Mouse (Mus musculus) stomach, postnatal 0 days (tissue): ENCODE measurements around the gene Spon2.

Source experiments
- CTCF ChIP-seq: IDR thresholded peaks from 2 replicates; pipeline ENCODE4 v1.5.1; 2016; ENCODE audit warnings: antibody characterized with exemption, low read depth, mild to moderate bottlenecking, moderate library complexity
- EP300 ChIP-seq: optimal IDR thresholded peaks from 2 replicates; pipeline ENCODE3; 2016; ENCODE audit warnings: antibody characterized with exemption

DNA sequence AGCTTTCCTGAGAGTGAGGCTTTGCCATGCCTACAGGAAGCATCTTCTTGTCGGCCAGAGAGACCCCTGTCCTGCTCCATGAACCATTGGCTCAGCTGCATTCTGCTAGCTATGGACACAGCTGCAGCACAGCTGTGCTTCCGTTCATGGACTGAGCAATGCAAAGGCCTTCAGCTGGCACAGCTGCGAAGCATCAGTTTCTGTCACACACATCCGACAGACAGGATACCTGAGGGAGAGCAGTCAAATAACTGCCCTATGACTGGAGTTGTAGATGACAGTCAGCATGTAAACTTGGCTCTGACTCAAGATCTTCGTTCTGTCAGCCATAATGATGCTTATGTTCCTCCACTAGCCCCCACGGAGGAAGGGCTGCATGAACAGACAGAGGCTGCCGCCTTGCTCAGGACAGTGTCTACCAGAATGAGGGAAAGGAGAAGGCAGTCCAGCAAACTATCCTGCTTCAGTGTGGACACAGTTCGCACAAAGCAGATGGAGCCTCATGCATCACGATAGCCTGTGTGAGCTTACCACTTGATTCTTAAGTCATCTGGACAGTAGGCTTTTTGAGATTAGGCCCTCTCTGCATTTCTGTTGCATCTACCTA is 22.9 kb downstream of the Spon2 start:
- TF ChIP-seq EP300 (no peak), CTCF (no peak)
